Mouse (Mus musculus): ENCODE measurements around the gene Htr6. TPM values are rescaled to one million over a fixed set of nuclear protein-coding genes. Genes with fewer than 3 reads are reported as not detected.

The Htr6 gene
- polyA plus RNA-seq, 2 experiments, result 0.22 to 1.2 TPM

- no peak overlapping the region for H3K4me2 ChIP-seq (replicated peaks; ENCODE audit: low read depth, low read length, severe bottlenecking)
- peaks cover 15% of the 10 kb centered on the region; the same call in 1 of the 2 replicates for H3K4me1 ChIP-seq (ENCODE audit: control insufficient read depth, insufficient read depth, low read length)
- H3K9ac ChIP-seq (ENCODE audit: low read depth, low read length, severe bottlenecking), result no peak overlapping the region
- 81% methylated on average over 1 of the region's 1 CpGs for WGBS
- no peak overlapping the region for H3K27ac ChIP-seq (replicated peaks; ENCODE audit: low read depth, low read length)
- peaks cover 33% of the 10 kb centered on the region for H3K36me3 ChIP-seq (ENCODE audit: control insufficient read depth, insufficient read depth, low read length)
- DNase-seq (ENCODE audit: low spot score), result no peak
- no peak for TF ChIP-seq POLR2A (IDR thresholded peaks at IDR 0.05; ENCODE audit: borderline replicate concordance, extremely low read depth, insufficient read depth, insufficient read length)
- no peaks in the 10 kb centered on the region for H3K27me3 ChIP-seq (ENCODE audit: control insufficient read depth, insufficient read depth, low read length)
- no peak overlapping the region for H3K4me3 ChIP-seq (replicated peaks; ENCODE audit: low read length)
- H3K9me3 ChIP-seq (ENCODE audit: control insufficient read depth, low read length), result no peaks in the 10 kb centered on the region
- no peak for ATAC-seq (ENCODE audit: low FRiP score, low read depth)
These were observed 30.1 kb upstream of the Htr6 start for GRCm38 (mm10) chr4:139105453-139105852.

- Histone ChIP-seq H3K4me2 (replicated peaks; ENCODE audit: low read depth, low read length, severe bottlenecking) (no peak overlapping the region), H3K27ac (replicated peaks; ENCODE audit: low read depth, low read length) (no peak overlapping the region)
These were observed 26.2 kb upstream of the Htr6 start for GRCm38 (mm10) chr4:139101546-139101945.

GRCm38 (mm10) chr4:139100326-139100725 lies 25.0 kb upstream of the Htr6 start:
- Histone ChIP-seq H3K9ac (ENCODE audit: low read depth, low read length, severe bottlenecking) (no peak overlapping the region), H3K36me3 (ENCODE audit: control insufficient read depth, insufficient read depth, low read length) (peaks cover 33% of the 10 kb centered on the region), H3K4me1 (ENCODE audit: control insufficient read depth, insufficient read depth, low read length) (peaks cover 21% of the 10 kb centered on the region), H3K4me3 (replicated peaks; ENCODE audit: low read length) (no peak overlapping the region), H3K9me3 (ENCODE audit: control insufficient read depth, low read length) (no peaks in the 10 kb centered on the region), H3K27ac (replicated peaks; ENCODE audit: low read depth, low read length) (no peak overlapping the region), H3K4me2 (replicated peaks; ENCODE audit: low read depth, low read length, severe bottlenecking) (no peak overlapping the region), H3K27me3 (ENCODE audit: control insufficient read depth, insufficient read depth, low read length) (no peaks in the 10 kb centered on the region)
- TF ChIP-seq POLR2A (IDR thresholded peaks at IDR 0.05; ENCODE audit: borderline replicate concordance, extremely low read depth, insufficient read depth, insufficient read length), result no peak
- 93% methylated on average over 8 of the region's 8 CpGs for WGBS
- DNase-seq (ENCODE audit: low spot score), result no peak
- ATAC-seq (ENCODE audit: low FRiP score, low read depth), result no peak

More at GRCm38 (mm10) chr4:139101546-139101945, 26.2 kb upstream of the Htr6 start:
- DNase-seq (ENCODE audit: low spot score) (no peak), ATAC-seq (ENCODE audit: low FRiP score, low read depth) (no peak)
- H3K4me3 ChIP-seq (replicated peaks; ENCODE audit: low read length), result no peak overlapping the region
- no peak for TF ChIP-seq POLR2A (IDR thresholded peaks at IDR 0.05; ENCODE audit: borderline replicate concordance, extremely low read depth, insufficient read depth, insufficient read length)
- H3K9me3 ChIP-seq (ENCODE audit: control insufficient read depth, low read length), result no peaks in the 10 kb centered on the region
- H3K27me3 ChIP-seq (ENCODE audit: control insufficient read depth, insufficient read depth, low read length), result no peaks in the 10 kb centered on the region
- H3K9ac ChIP-seq (ENCODE audit: low read depth, low read length, severe bottlenecking), result no peak overlapping the region
- peaks cover 17% of the 10 kb centered on the region for H3K4me1 ChIP-seq (ENCODE audit: control insufficient read depth, insufficient read depth, low read length)
- WGBS, result 48% methylated on average over 6 of the region's 6 CpGs
- H3K36me3 ChIP-seq (ENCODE audit: control insufficient read depth, insufficient read depth, low read length), result peaks cover 33% of the 10 kb centered on the region

GRCm38 (mm10) chr4:139096201-139096600 lies 20.8 kb upstream of the Htr6 start:
- DNase-seq (ENCODE audit: low spot score), result peak; percentile 65

GRCm38 (mm10) chr4:139095406-139095805 lies 20.0 kb upstream of the Htr6 start:
- Histone ChIP-seq H3K4me3 (replicated peaks; ENCODE audit: low read length) (no peak overlapping the region), H3K27ac (replicated peaks; ENCODE audit: low read depth, low read length) (no peak overlapping the region), H3K4me1 (ENCODE audit: control insufficient read depth, insufficient read depth, low read length) (peaks cover 20% of the 10 kb centered on the region), H3K4me2 (replicated peaks; ENCODE audit: low read depth, low read length, severe bottlenecking) (no peak overlapping the region), H3K9me3 (ENCODE audit: control insufficient read depth, low read length) (peaks cover 4% of the 10 kb centered on the region; the same call in 1 of the 2 replicates), H3K36me3 (ENCODE audit: control insufficient read depth, insufficient read depth, low read length) (peaks cover 7% of the 10 kb centered on the region; the same call in 1 of the 2 replicates), H3K9ac (ENCODE audit: low read depth, low read length, severe bottlenecking) (no peak overlapping the region), H3K27me3 (ENCODE audit: control insufficient read depth, insufficient read depth, low read length) (0 out of 2 replicates have a peak, but pooled peaks cover 3% of the 10 kb centered on the region)
- DNase-seq (ENCODE audit: low spot score) (no peak), ATAC-seq (ENCODE audit: low FRiP score, low read depth) (no peak)
- TF ChIP-seq POLR2A (IDR thresholded peaks at IDR 0.05; ENCODE audit: borderline replicate concordance, extremely low read depth, insufficient read depth, insufficient read length), result no peak
- WGBS, result 10% methylated on average over 1 of the region's 1 CpGs

More at GRCm38 (mm10) chr4:139096201-139096600, 20.8 kb upstream of the Htr6 start:
- Histone ChIP-seq H3K27ac (replicated peaks; ENCODE audit: low read depth, low read length) (no peak overlapping the region), H3K9me3 (ENCODE audit: control insufficient read depth, low read length) (peaks cover 4% of the 10 kb centered on the region; the same call in 1 of the 2 replicates), H3K4me2 (replicated peaks; ENCODE audit: low read depth, low read length, severe bottlenecking) (no peak overlapping the region), H3K4me1 (ENCODE audit: control insufficient read depth, insufficient read depth, low read length) (peaks cover 12% of the 10 kb centered on the region), H3K9ac (ENCODE audit: low read depth, low read length, severe bottlenecking) (no peak overlapping the region), H3K27me3 (ENCODE audit: control insufficient read depth, insufficient read depth, low read length) (0 out of 2 replicates have a peak, but pooled peaks cover 1% of the 10 kb centered on the region), H3K4me3 (replicated peaks; ENCODE audit: low read length) (no peak overlapping the region), H3K36me3 (ENCODE audit: control insufficient read depth, insufficient read depth, low read length) (0 out of 2 replicates have a peak, but pooled peaks cover under 1% of the 10 kb centered on the region)
- 51% methylated on average over 5 of the region's 5 CpGs for WGBS
- ATAC-seq (ENCODE audit: low FRiP score, low read depth), result 0 out of 2 replicates have a peak, but pooled peaks have one; percentile 23
- TF ChIP-seq POLR2A (IDR thresholded peaks at IDR 0.05; ENCODE audit: borderline replicate concordance, extremely low read depth, insufficient read depth, insufficient read length), result no peak

Measured in limb, embryonic 14.5 days (tissue).